ENCODE assay signal across 27 mouse cellular contexts in the genomic region with DNA sequence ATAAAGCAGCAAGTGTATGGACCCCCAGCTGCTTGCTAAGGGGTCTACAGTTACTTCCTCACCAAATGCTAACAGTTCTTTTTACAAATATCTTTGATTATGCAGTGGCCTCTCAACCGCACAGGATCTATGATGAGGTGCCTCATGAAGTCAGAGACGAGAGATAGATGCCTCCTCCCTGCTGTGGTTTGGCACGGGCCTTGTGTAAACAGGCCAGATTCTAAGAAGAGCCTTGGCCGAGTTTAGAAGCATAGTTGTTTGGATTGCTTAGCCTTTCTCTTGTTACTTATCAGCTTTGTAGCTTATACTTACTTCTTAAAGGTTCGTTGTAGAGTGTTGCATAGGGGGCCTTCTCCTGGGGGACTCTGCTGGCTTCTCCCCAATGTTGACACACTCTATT. TPM values are rescaled to one million over a fixed set of nuclear protein-coding genes. Genes with fewer than 3 reads are reported as not detected.
DNase-seq lines count a peak whose midpoint lies in the region; ATAC-seq and TF ChIP-seq lines count a peak whose summit lies in the region.
"Had no signal": no experiment of that assay in that cellular context is flagged by ENCODE, and none has a peak within 500 bp of the region (broad histone marks: within the 10 kb centered on the region; RNA-seq: fewer than 3 reads in every experiment).

No protein-coding gene starts in this region.

- 0 out of 2 replicates have a peak, but pooled peaks cover 1% of the 10 kb centered on the region for H3K79me2 ChIP-seq in MEL (ENCODE audit: control insufficient read depth, insufficient read depth, low read length, poor library complexity)

- ATAC-seq in midbrain, embryonic 11.5 days (ENCODE audit: low FRiP score), result no peak
- no peak for ATAC-seq in activated CD4-positive, CD25-positive, alpha-beta regulatory T cell, adult 4 months
- ATAC-seq: forebrain, postnatal 0 days; hindbrain, embryonic 16.5 days; intestine, postnatal 0 days; liver, postnatal 0 days; lung, postnatal 0 days had no signal

- H3K36me3 ChIP-seq in MEL (ENCODE audit: control insufficient read depth in 1 of 2, insufficient read depth in 2 of 2, low read length in 2 of 2), result peaks cover 7 to 12% of the 10 kb centered on the region in 2 experiments; a peak in 3 of 4 replicates
- peaks cover 23% of the 10 kb centered on the region for H3K36me3 ChIP-seq in midbrain, embryonic 11.5 days (ENCODE audit: control insufficient read depth, insufficient read depth, low read length)

- no peaks in the 10 kb centered on the region for H3K9me3 ChIP-seq in MEL (replicated peaks; ENCODE audit: insufficient read depth, low read length)
- H3K9me3 ChIP-seq in midbrain, embryonic 11.5 days (ENCODE audit: control insufficient read depth, low read length), result no peaks in the 10 kb centered on the region
- H3K9me3 ChIP-seq: embryonic facial prominence, embryonic 15.5 days; heart, embryonic 12.5 days; hindbrain, embryonic 10.5 days; midbrain, embryonic 12.5 days; stomach, embryonic 15.5 days had no signal

- H3K27me3 ChIP-seq in MEL (ENCODE audit: control insufficient read depth in 1 of 2, insufficient read depth in 2 of 2, low read length in 2 of 2), result no peaks in the 10 kb centered on the region
- H3K27me3 ChIP-seq in midbrain, embryonic 11.5 days (ENCODE audit: control insufficient read depth, insufficient read depth, low read length), result no peaks in the 10 kb centered on the region
- H3K27me3 ChIP-seq: embryonic facial prominence, embryonic 15.5 days; heart, embryonic 12.5 days; midbrain, embryonic 12.5 days; stomach, embryonic 15.5 days had no signal

- H3K4me3 ChIP-seq in MEL (ENCODE audit: control insufficient read depth in 1 of 2, insufficient read depth in 1 of 2, low read depth in 2 of 2, low read length in 2 of 2), result no peak overlapping the region
- H3K4me3 ChIP-seq in midbrain, embryonic 11.5 days (ENCODE audit: low read depth, low read length), result no peak overlapping the region
- H3K4me3 ChIP-seq: embryonic facial prominence, embryonic 15.5 days; heart, embryonic 12.5 days; hindbrain, embryonic 10.5 days; midbrain, embryonic 12.5 days; stomach, embryonic 15.5 days had no signal

- DNase-seq in cerebellum, postnatal 14 days, result peak; percentile 54 to 55
- DNase-seq in cerebellum, adult 9-10 months, result no peak
- DNase-seq in 3T3-L1 (ENCODE audit: low read depth, low spot score) (peak; percentile 76), MEL (ENCODE audit: low read depth, low spot score) (peak; percentile 39)
- DNase-seq in adrenal gland, postnatal 25 days, result peak; percentile 29
- no peak for DNase-seq in midbrain, embryonic 11.5 days (ENCODE audit: low spot score, missing footprints)
- no peak for DNase-seq in urinary bladder, adult 2 months (ENCODE audit: low spot score)
- DNase-seq: embryo, embryonic 11 days; forebrain, postnatal 0 days; gastrocnemius, postnatal 14 days; heart, adult 11 months; heart, postnatal 10 days; kidney, postnatal 25 days; layer of hippocampus, postnatal 36 days; liver, postnatal 0 days; right cerebral cortex, adult 18-20 months; thymus, postnatal 36 days had no signal

- peaks cover 0 to 9% of the 10 kb centered on the region in 2 experiments; a peak in 1 of 4 replicates for H3K4me1 ChIP-seq in MEL (ENCODE audit: control insufficient read depth in 1 of 2, insufficient read depth in 2 of 2, low read length in 2 of 2)
- no peaks in the 10 kb centered on the region for H3K4me1 ChIP-seq in midbrain, embryonic 11.5 days (ENCODE audit: control insufficient read depth, insufficient read depth, low read length)
- H3K4me1 ChIP-seq: embryonic facial prominence, embryonic 15.5 days; heart, embryonic 12.5 days; hindbrain, embryonic 10.5 days; midbrain, embryonic 12.5 days; stomach, embryonic 15.5 days had no signal

- no peak overlapping the region for H3K27ac ChIP-seq in MEL (ENCODE audit: control insufficient read depth, low read depth, low read length)
- H3K27ac ChIP-seq in midbrain, embryonic 11.5 days (ENCODE audit: low read depth, low read length), result no peak overlapping the region
- H3K27ac ChIP-seq: embryonic facial prominence, embryonic 15.5 days; hindbrain, embryonic 10.5 days; midbrain, embryonic 12.5 days; stomach, embryonic 15.5 days had no signal

- 91% methylated on average over 5 of the region's 5 CpGs for WGBS in midbrain, embryonic 11.5 days

- no peak overlapping the region for H3K4me2 ChIP-seq in midbrain, embryonic 11.5 days
- H3K4me2 ChIP-seq: embryonic facial prominence, embryonic 15.5 days; heart, embryonic 12.5 days; liver, embryonic 11.5 days; midbrain, embryonic 12.5 days; stomach, embryonic 15.5 days had no signal

- H3K9ac ChIP-seq in MEL (ENCODE audit: control insufficient read depth, low read depth, low read length, poor library complexity, severe bottlenecking), result no peak overlapping the region
- H3K9ac ChIP-seq in midbrain, embryonic 11.5 days (ENCODE audit: low read length), result no peak overlapping the region
- H3K9ac ChIP-seq: embryonic facial prominence, embryonic 15.5 days; forebrain, postnatal 0 days; heart, embryonic 12.5 days; liver, postnatal 0 days; midbrain, embryonic 12.5 days; stomach, embryonic 15.5 days had no signal

- TF ChIP-seq POLR2A in MEL (IDR thresholded peaks at IDR 0.05; ENCODE audit: control insufficient read depth in 1 of 2, insufficient read depth in 1 of 2, low read depth in 1 of 2, low read length in 2 of 2, poor library complexity in 1 of 2), result no peak

- peak in 1 of 2 experiments; percentile 29; a peak in 1 of 4 replicates for TF ChIP-seq EP300 in MEL (IDR thresholded peaks at IDR 0.05; ENCODE audit: low read depth in 1 of 2, low read length in 2 of 2)

- no peak for TF ChIP-seq RAD21 in MEL (IDR thresholded peaks at IDR 0.05; ENCODE audit: low read depth, low read length)

- no peak for TF ChIP-seq CTCF in MEL (IDR thresholded peaks at IDR 0.05 in 2 of 3, conservative IDR thresholded peaks at IDR 0.05 in 1 of 3; ENCODE audit: control insufficient read depth in 1 of 3, insufficient read depth in 1 of 3, low read depth in 2 of 3, low read length in 3 of 3, poor library complexity in 1 of 3, severe bottlenecking in 1 of 3)

TF ChIP-seq in MEL, 35 proteins besides CTCF, POLR2A, EP300 and RAD21:
- TF ChIP-seq TAL1 (IDR thresholded peaks at IDR 0.05; ENCODE audit: low read length), result no peak
- peak; percentile 62; the same call in 1 of the 2 replicates for TF ChIP-seq BHLHE40 (IDR thresholded peaks at IDR 0.05; ENCODE audit: borderline replicate concordance, low read depth, low read length)

RNA-seq across cellular contexts. Expression of a gene that starts 25.6 kb away (rescaled TPM):
- total RNA-seq in MEL (2012; rRNA removed), result 36.6 and 36.7 TPM in 2 replicates
- polyA plus RNA-seq in MEL (2012; ENCODE audit: insufficient read depth in 1 of 2, insufficient read length in 2 of 2, low read depth in 1 of 2, low replicate concordance in 2 of 2, missing spikeins in 1 of 2), result 10 to 100 TPM; 45.4 to 52.0 TPM
- total RNA-seq in adrenal gland, postnatal 25 days (2021), result 40.4 and 45.4 TPM in 2 replicates
- 91.1 and 96.1 TPM in 2 replicates for polyA plus RNA-seq in midbrain, embryonic 11.5 days (2014; fragmentation: Nextera tagmentation; extraction: Ambion mirVana)
- 10 to 100 TPM; 40.5 to 42.3 TPM for polyA plus RNA-seq in activated CD4-positive, CD25-positive, alpha-beta regulatory T cell, adult 4 months (2017; shearing (Covaris generic))
- 30.8 and 34.2 TPM in 2 replicates for polyA plus RNA-seq in urinary bladder, adult 2 months (2012; rRNA removed)

Comparison
In these comparisons a context has a peak if more than half of its experiments do, and no peak if none do; other contexts are left out.
1. DNase-seq: peak in cerebellum, postnatal 14 days (2 of 2), 3T3-L1 (single experiment), MEL (single experiment) and adrenal gland, postnatal 25 days (single experiment); none in cerebellum, adult 9-10 months (single experiment), midbrain, embryonic 11.5 days (single experiment) and urinary bladder, adult 2 months (single experiment).